Mouse (Mus musculus): ENCODE data around the gene 1700001C19Rik. TPM values are rescaled to one million over a fixed set of nuclear protein-coding genes. Genes with fewer than 3 reads are reported as not detected.

Gene 1700001C19Rik
- polyA plus RNA-seq, 1 experiment from 2014 or later, result 0.35 TPM

GRCm38 (mm10) chr17:47383266-47383665 is 53.9 kb downstream of the 1700001C19Rik start:
- H3K4me2 ChIP-seq (replicated peaks; ENCODE audit: low read depth), result no peak overlapping the region
- ATAC-seq, result no peak
- no peak for TF ChIP-seq CTCF (IDR thresholded peaks at IDR 0.05; ENCODE audit: low read depth)

GRCm38 (mm10) chr17:47381917-47382316 is 55.3 kb downstream of the 1700001C19Rik start:
- Histone ChIP-seq H3K27me3 (replicated peaks; ENCODE audit: control insufficient read depth, insufficient read depth, low read length) (no peaks in the 10 kb centered on the region), H3K4me1 (replicated peaks; ENCODE audit: control insufficient read depth, insufficient read depth, low read length) (no peaks in the 10 kb centered on the region), H3K9me3 (ENCODE audit: control insufficient read depth) (no peaks in the 10 kb centered on the region), H3K4me2 (replicated peaks; ENCODE audit: low read depth) (no peak overlapping the region), H3K27ac (ENCODE audit: low read depth, low read length) (no peak overlapping the region), H3K4me3 (ENCODE audit: low read depth, low read length) (no peak overlapping the region), H3K36me3 (ENCODE audit: control insufficient read depth, insufficient read depth) (peaks cover 32% of the 10 kb centered on the region), H3K9ac (ENCODE audit: low read depth, low read length) (no peak overlapping the region)
- TF ChIP-seq CTCF (IDR thresholded peaks at IDR 0.05; ENCODE audit: low read depth), result no peak
- 88% methylated on average over 11 of the region's 11 CpGs for WGBS
- ATAC-seq, result no peak

More at GRCm38 (mm10) chr17:47383266-47383665, 53.9 kb downstream of the 1700001C19Rik start:
- Histone ChIP-seq H3K9ac (ENCODE audit: low read depth, low read length) (no peak overlapping the region), H3K4me1 (replicated peaks; ENCODE audit: control insufficient read depth, insufficient read depth, low read length) (no peaks in the 10 kb centered on the region), H3K4me3 (ENCODE audit: low read depth, low read length) (no peak overlapping the region), H3K9me3 (ENCODE audit: control insufficient read depth) (no peaks in the 10 kb centered on the region), H3K27ac (ENCODE audit: low read depth, low read length) (no peak overlapping the region), H3K27me3 (replicated peaks; ENCODE audit: control insufficient read depth, insufficient read depth, low read length) (no peaks in the 10 kb centered on the region), H3K36me3 (ENCODE audit: control insufficient read depth, insufficient read depth) (peaks cover 18% of the 10 kb centered on the region)
- WGBS, result 67% methylated on average over 4 of the region's 4 CpGs

- 80% methylated on average over 15 of the region's 15 CpGs for WGBS
- Histone ChIP-seq H3K9me3 (ENCODE audit: control insufficient read depth) (no peaks in the 10 kb centered on the region), H3K27me3 (replicated peaks; ENCODE audit: control insufficient read depth, insufficient read depth, low read length) (no peaks in the 10 kb centered on the region), H3K36me3 (ENCODE audit: control insufficient read depth, insufficient read depth) (peaks cover 64% of the 10 kb centered on the region), H3K9ac (ENCODE audit: low read depth, low read length) (no peak overlapping the region), H3K4me1 (replicated peaks; ENCODE audit: control insufficient read depth, insufficient read depth, low read length) (no peaks in the 10 kb centered on the region), H3K4me2 (replicated peaks; ENCODE audit: low read depth) (no peak overlapping the region), H3K4me3 (ENCODE audit: low read depth, low read length) (no peak overlapping the region), H3K27ac (ENCODE audit: low read depth, low read length) (no peak overlapping the region)
- 0 out of 2 replicates have a peak, but pooled peaks have one; percentile 13 for TF ChIP-seq CTCF (IDR thresholded peaks at IDR 0.05; ENCODE audit: low read depth)
- ATAC-seq, result no peak
These were observed 59.0 kb downstream of the 1700001C19Rik start for GRCm38 (mm10) chr17:47378133-47378532.

GRCm38 (mm10) chr17:47376779-47377280 is 60.3 kb downstream of the 1700001C19Rik start:
- TF ChIP-seq CTCF (IDR thresholded peaks at IDR 0.05; ENCODE audit: low read depth), result no peak
- Histone ChIP-seq H3K27me3 (replicated peaks; ENCODE audit: control insufficient read depth, insufficient read depth, low read length) (no peaks in the 10 kb centered on the region), H3K36me3 (ENCODE audit: control insufficient read depth, insufficient read depth) (peaks cover 71% of the 10 kb centered on the region), H3K27ac (ENCODE audit: low read depth, low read length) (no peak overlapping the region), H3K9ac (ENCODE audit: low read depth, low read length) (no peak overlapping the region), H3K4me3 (ENCODE audit: low read depth, low read length) (no peak overlapping the region), H3K4me1 (replicated peaks; ENCODE audit: control insufficient read depth, insufficient read depth, low read length) (no peaks in the 10 kb centered on the region), H3K9me3 (ENCODE audit: control insufficient read depth) (no peaks in the 10 kb centered on the region), H3K4me2 (replicated peaks; ENCODE audit: low read depth) (no peak overlapping the region)
- WGBS, result 87% methylated on average over 6 of the region's 6 CpGs
- ATAC-seq, result no peak

- no peak for TF ChIP-seq CTCF (IDR thresholded peaks at IDR 0.05; ENCODE audit: low read depth)
- Histone ChIP-seq H3K4me2 (replicated peaks; ENCODE audit: low read depth) (no peak overlapping the region), H3K9ac (ENCODE audit: low read depth, low read length) (no peak overlapping the region), H3K9me3 (ENCODE audit: control insufficient read depth) (no peaks in the 10 kb centered on the region), H3K27me3 (replicated peaks; ENCODE audit: control insufficient read depth, insufficient read depth, low read length) (no peaks in the 10 kb centered on the region), H3K36me3 (ENCODE audit: control insufficient read depth, insufficient read depth) (peaks cover 58% of the 10 kb centered on the region), H3K27ac (ENCODE audit: low read depth, low read length) (no peak overlapping the region), H3K4me1 (replicated peaks; ENCODE audit: control insufficient read depth, insufficient read depth, low read length) (no peaks in the 10 kb centered on the region), H3K4me3 (ENCODE audit: low read depth, low read length) (no peak overlapping the region)
- WGBS, result 88% methylated on average over 6 of the region's 6 CpGs
- no peak for ATAC-seq
These were observed 63.2 kb downstream of the 1700001C19Rik start for GRCm38 (mm10) chr17:47373991-47374390.

GRCm38 (mm10) chr17:47371451-47371850 is 65.7 kb downstream of the 1700001C19Rik start:
- Histone ChIP-seq H3K4me3 (ENCODE audit: low read depth, low read length) (no peak overlapping the region), H3K9me3 (ENCODE audit: control insufficient read depth) (no peaks in the 10 kb centered on the region), H3K36me3 (ENCODE audit: control insufficient read depth, insufficient read depth) (peaks cover 35% of the 10 kb centered on the region), H3K4me2 (replicated peaks; ENCODE audit: low read depth) (no peak overlapping the region), H3K4me1 (replicated peaks; ENCODE audit: control insufficient read depth, insufficient read depth, low read length) (no peaks in the 10 kb centered on the region), H3K9ac (ENCODE audit: low read depth, low read length) (no peak overlapping the region), H3K27me3 (replicated peaks; ENCODE audit: control insufficient read depth, insufficient read depth, low read length) (no peaks in the 10 kb centered on the region), H3K27ac (ENCODE audit: low read depth, low read length) (no peak overlapping the region)
- WGBS, result 5% methylated on average over 4 of the region's 4 CpGs
- peak; percentile 61; the same call in 1 of the 2 replicates for ATAC-seq
- TF ChIP-seq CTCF (IDR thresholded peaks at IDR 0.05; ENCODE audit: low read depth), result peak; percentile 90
